Mouse (Mus musculus) neutrophil, adult 83 days (primary cell): ENCODE results near the gene Sema3a. TPM values are rescaled to one million over a fixed set of nuclear protein-coding genes. Genes with fewer than 3 reads are reported as not detected.

Source experiments
- total RNA-seq, 2 experiments: library from RNA; stranded (reverse); gene quantifications; one replicate each; pipeline ENCODE4 v1.2.4; 2023

Gene Sema3a
- not detected for total RNA-seq

GRCm38 (mm10) chr5:13125241-13125692 lies at the start of gene Sema3a:
Sema3a (plus strand) TSS chr5:13125414.

